Mouse (Mus musculus) cerebellum, adult 9-10 months (tissue): Measurements from ENCODE around the gene Six4.
"Not testable (repeated sequence)": the region's sequence is repeated elsewhere in the genome, so short reads cannot be mapped to it uniquely, and the experiment has no call there.

Experiments used
- DNase-seq: peaks from one replicate; pipeline ENCODE4 v3.0.0; 2022

Six4 gene

DNA sequence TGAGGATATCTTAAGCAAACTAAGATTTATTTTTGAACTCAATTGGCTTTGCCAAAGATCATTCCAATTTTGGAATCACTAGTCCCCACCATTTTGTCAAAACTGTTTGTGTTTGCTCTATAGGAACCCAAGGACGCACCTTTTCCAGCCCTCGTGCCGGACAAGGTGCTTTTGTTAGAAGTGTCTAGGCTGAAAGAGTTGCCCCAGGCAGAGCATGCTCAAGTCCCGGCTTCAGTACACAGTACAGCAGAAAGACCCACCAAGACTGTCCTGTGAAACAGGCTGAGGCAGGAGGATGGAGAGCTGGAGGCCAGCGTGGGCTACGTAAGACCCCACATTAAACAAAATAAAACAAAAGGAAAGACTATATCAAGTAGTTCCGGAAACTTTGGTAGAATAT is 26.2 kb downstream of the Six4 start:
- no peak for DNase-seq

- DNase-seq: no peak
Measured at GRCm38 (mm10) chr12:73085739-73086630, 27.3 kb downstream of the Six4 start.

DNA sequence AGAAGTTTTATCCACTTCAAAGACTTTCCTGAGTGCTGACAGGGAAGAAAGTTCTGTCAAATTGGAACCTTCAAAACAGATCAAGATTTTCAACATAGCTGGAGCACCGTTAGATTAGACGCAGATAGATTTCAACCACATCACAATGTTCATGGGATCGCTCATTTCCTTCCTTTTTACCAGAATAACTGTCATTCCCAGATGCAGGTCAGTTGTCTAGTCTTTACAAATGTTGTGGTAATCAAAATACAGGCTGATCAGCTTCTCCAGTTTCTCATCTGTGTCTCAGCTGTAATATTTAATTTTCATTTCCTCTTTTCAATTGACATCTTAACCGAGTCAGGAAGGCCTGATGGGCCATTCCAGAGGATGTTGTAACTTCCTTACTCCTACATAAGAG is 29.5 kb downstream of the Six4 start:
- no peak for DNase-seq

GRCm38 (mm10) chr12:73081828-73082227 is 31.4 kb downstream of the Six4 start:
- DNase-seq: not testable (repeated sequence)

- no peak for DNase-seq
Measured at GRCm38 (mm10) chr12:73060805-73061410, 52.3 kb downstream of the Six4 start.

- DNase-seq: no peak
Measured at GRCm38 (mm10) chr12:73057492-73057891, 55.8 kb downstream of the Six4 start.

DNA sequence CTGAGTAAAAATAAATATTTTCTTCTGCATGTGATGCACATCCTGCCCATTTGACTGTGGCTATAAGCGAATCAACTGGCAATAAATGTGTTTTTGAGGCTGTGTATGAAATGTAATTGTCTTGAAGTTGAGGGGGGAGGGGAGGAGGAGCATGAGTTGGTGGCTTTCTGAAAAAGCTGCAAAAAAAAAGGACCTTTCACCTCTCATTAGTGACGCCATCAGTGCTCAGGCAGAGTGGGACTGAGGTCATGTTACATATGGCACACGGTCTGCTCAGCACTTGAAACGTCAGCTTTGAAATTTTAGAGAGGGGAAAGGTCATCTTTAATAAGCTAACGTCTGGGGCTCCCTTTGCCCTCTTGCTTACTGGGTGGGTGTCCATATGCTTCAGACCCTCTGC is 57.8 kb downstream of the Six4 start:
- no peak for DNase-seq

GRCm38 (mm10) chr12:73054576-73055185 is 58.6 kb downstream of the Six4 start:
- DNase-seq: no peak

DNA sequence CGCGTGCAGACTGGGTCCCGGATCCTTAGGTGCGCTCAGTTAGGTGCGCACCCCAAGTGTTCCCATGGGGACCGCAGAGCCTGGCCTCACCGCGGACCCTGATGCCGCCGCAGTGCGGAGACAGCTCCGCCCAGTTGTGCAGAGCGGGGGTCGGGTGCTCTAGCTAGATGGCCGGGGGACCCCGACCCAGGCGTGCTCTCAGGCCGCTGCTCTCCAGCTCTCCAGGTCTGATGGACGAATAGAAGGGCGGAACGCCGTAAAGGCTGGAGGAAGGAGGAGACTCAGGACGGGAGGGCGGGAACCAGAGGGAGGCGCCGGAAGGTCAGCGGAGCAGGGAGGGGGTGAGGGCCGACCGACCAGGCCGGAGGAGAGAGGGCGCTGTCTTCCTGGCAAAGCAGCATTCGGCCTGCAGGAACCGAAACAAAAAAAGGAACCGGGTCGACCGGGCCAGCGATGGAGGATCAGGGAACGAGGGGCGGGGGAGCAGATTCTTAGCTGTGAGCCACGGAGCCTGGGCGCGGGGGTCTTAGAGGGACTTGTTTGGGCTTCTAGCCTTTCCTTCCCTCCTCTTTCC is 59.5 kb downstream of the Six4 start, which contains the start of gene Six1:
Six1 (minus strand) TSS at position 220 of the 574 bp plus-strand sequence.
- no peak for DNase-seq

DNA sequence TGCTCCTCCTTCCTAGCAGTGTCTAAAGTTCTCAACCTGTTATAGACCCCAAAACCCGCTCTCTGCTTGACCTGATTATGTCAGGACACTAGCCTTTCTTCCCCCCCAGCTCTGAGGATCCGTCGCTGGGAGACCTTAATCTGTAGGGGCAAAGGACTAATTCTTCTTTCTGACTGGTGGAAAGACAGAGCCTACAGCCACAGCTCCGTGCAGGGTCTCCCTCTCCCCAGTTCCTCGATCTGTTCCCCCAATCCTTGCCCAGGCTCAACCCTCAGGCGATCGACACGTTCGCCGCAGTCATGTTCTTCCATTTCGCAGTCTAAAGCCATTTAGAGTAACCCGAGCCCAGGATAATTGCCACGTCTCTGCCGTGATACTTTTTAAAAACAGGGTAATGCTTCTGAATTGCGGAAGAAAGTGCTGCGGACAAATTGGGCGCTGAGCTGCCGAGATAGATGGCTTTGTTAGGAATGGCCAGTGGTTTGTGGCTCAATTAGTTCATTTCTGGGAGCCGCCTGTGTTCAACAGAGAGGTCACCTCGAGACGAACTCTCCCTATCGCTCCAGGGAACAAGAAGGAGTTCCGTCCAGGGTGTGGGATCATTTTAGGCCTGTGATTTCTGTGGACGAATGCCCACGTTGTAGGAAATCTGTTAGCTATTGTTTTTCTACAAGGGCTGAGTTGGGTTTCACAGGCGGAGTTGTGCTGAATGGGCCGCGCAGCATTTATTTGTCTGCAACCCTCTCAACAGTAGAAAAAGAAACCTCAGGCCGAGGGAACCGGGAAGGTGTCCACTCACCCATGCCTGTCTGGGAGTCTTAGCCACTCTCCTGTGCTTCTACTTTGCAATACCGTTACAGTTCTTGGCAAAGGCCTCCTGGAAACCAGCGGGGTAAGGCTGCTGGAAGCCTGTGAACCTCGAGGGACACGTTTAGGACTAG is 60.3 kb downstream of the Six4 start:
- no peak for DNase-seq

GRCm38 (mm10) chr12:73052036-73052650 is 61.1 kb downstream of the Six4 start:
- no peak for DNase-seq

DNA sequence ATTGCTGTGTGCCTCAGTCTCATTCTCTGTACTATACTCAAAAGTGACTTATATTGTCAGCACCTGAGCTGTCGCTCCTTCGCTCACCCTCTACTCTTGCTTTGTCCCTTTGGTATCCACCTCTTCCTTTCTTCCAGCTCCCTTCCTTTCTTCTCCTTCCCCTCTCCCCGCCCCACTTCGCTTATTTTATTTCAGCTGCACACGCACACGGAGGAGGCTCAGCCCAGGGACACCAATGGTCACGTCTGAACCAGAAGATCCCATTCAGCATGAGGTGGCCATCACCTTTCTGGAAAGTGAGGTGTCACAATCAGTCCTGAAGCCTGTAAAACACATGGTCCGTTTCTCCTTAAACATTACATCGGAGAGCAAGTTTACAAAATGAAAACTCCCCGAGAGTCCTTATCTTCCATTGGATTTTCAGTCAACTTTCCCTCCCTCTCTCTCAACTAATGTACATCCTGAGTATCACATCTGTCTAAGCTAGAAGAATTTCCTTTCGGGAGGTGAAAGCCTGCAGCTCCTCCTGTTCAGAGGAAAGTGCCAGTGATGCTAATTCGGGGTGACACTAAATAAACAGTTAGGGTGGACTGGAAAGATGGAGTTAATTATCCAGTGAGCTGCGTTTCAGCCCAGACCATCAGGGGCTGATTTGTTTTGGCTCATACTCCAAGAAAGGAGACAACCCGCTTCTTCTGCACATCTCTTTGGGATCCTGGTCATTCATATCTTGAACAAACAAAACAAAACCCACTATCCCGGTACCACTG is 62.3 kb downstream of the Six4 start:
- no peak for DNase-seq

- DNase-seq: no peak
Measured at GRCm38 (mm10) chr12:73050305-73050704, 63.0 kb downstream of the Six4 start.
